Mouse (Mus musculus) left cerebral cortex, adult 2 months (tissue): ENCODE results near the gene Zfp524. TPM values are rescaled to one million over a fixed set of nuclear protein-coding genes. Genes with fewer than 3 reads are reported as not detected.

Source experiments
- DNase-seq, 2 experiments: peaks; one replicate each; pipeline ENCODE4 v3.0.0; 2021 to 2022; ENCODE audit warnings: low spot score in 2 of 2, mixed read lengths in 1 of 2; ENCODE audit errors: extremely low spot score in 1 of 2
- H3K27ac ChIP-seq: fragments of 200-600 bp; 2 replicates; pipeline ENCODE4 v1.8.1; 2022
- H3K4me3 ChIP-seq: fragments of 200-600 bp; 2 replicates; pipeline ENCODE4 v1.8.1; 2022
- CTCF ChIP-seq: fragments of 200-600 bp; IDR thresholded peaks from 2 replicates; pipeline ENCODE4 v1.8.1; 2022; ENCODE audit warnings: antibody characterized with exemption, mild to moderate bottlenecking, moderate library complexity
- intact Hi-C: fragments of 180-260 bp; cut with DNase I; formaldehyde crosslinking; loops from one replicate; pipeline ENCODE4 v1.15.1; 2025
- total RNA-seq, 2 experiments: library from RNA; stranded (reverse); gene quantifications; 2 replicates each; pipeline ENCODE4 v1.2.3; 2021

Gene Zfp524
- total RNA-seq, 2 experiments from 2014 or later = 6.3 to 6.5 TPM

- intact Hi-C loops = loop anchor here (2.0 kb wide), 1 partner anchor 15 kb away; the partner anchor contains the start of genes Ccdc106 and Zfp865
- no peak for DNase-seq
- H3K4me3 ChIP-seq = no peak overlapping the region
- no peak for TF ChIP-seq CTCF
- no peak overlapping the region for H3K27ac ChIP-seq
Measured at GRCm38 (mm10) chr7:5036136-5036535, 21.9 kb downstream of the Zfp524 start.

GRCm38 (mm10) chr7:5037026-5037425 is 22.8 kb downstream of the Zfp524 start:
- no peak for TF ChIP-seq CTCF
- intact Hi-C loops = loop anchor here (2.0 kb wide), 1 partner anchor 16 kb away; the partner anchor contains the start of genes Ccdc106 and Zfp865
- Histone ChIP-seq H3K27ac (no peak overlapping the region), H3K4me3 (no peak overlapping the region)
- no peak for DNase-seq

- Histone ChIP-seq H3K4me3 (peak overlapping the region; percentile 70; the same call in 1 of the 2 replicates), H3K27ac (peak overlapping the region; percentile 97)
- no peak for DNase-seq
- intact Hi-C loops = loop anchor here (2.0 kb wide), 1 partner anchor 17 kb away; the partner anchor contains the start of genes Ccdc106 and Zfp865
- TF ChIP-seq CTCF = no peak
Measured at GRCm38 (mm10) chr7:5037467-5037866, 23.3 kb downstream of the Zfp524 start.

GRCm38 (mm10) chr7:5038109-5038732 is 24.0 kb downstream of the Zfp524 start, which contains the start of gene Zfp784:
TSS of gene Zfp784 (minus strand) at chr7:5038446.
- peak; percentile 90 to 93 for DNase-seq
- no peak; the same call in 1 of the 2 replicates for TF ChIP-seq CTCF
- H3K27ac ChIP-seq = peak within 1 kb of the TSS; percentile 97
- intact Hi-C loops = loop anchor here (2.0 kb wide), 1 partner anchor 23 kb away; the partner anchor contains the start of genes Fiz1, Gm44973 and Zfp524
- H3K4me3 ChIP-seq = peak within 1 kb of the TSS; percentile 70

GRCm38 (mm10) chr7:5038940-5039339 is 24.7 kb downstream of the Zfp524 start:
- TF ChIP-seq CTCF = no peak
- DNase-seq = no peak
- Histone ChIP-seq H3K27ac (peak overlapping the region; percentile 97; the same call in 1 of the 2 replicates), H3K4me3 (peak overlapping the region; percentile 70)
- intact Hi-C loops = loop anchor here (2.0 kb wide), 1 partner anchor 24 kb away; the partner anchor contains the start of genes Fiz1, Gm44973 and Zfp524

- intact Hi-C loops = no loop called here
- Histone ChIP-seq H3K27ac (no peak overlapping the region), H3K4me3 (no peak overlapping the region)
- no peak for TF ChIP-seq CTCF
- no peak for DNase-seq
Measured at GRCm38 (mm10) chr7:5044981-5045380, 30.8 kb downstream of the Zfp524 start.

- intact Hi-C loops = loop anchor here (2.0 kb wide), 1 partner anchor 103 kb away; no protein-coding TSS in a partner anchor
Measured at GRCm38 (mm10) chr7:5046112-5046511, 31.9 kb downstream of the Zfp524 start.

GRCm38 (mm10) chr7:5047313-5047712 is 33.1 kb downstream of the Zfp524 start:
- intact Hi-C loops = loop anchor here (2.0 kb wide), 1 partner anchor 105 kb away; no protein-coding TSS in a partner anchor
- Histone ChIP-seq H3K27ac (no peak overlapping the region), H3K4me3 (no peak overlapping the region)
- no peak for DNase-seq
- TF ChIP-seq CTCF = peak; percentile 52

More at GRCm38 (mm10) chr7:5046112-5046511, 31.9 kb downstream of the Zfp524 start:
- peak; percentile 25; the same call in 1 of the 2 replicates for TF ChIP-seq CTCF
- DNase-seq = no peak
- Histone ChIP-seq H3K27ac (no peak overlapping the region), H3K4me3 (no peak overlapping the region)

- peak; percentile 81 to 83 for DNase-seq
- intact Hi-C loops = loop anchor here (2.0 to 10.0 kb wide), 3 partner anchors 55 to 497 kb away; partner anchors contain the start of genes Shisa7 and Zfp579
- peak within 1 kb of the TSS; percentile 67 for H3K4me3 ChIP-seq
- TF ChIP-seq CTCF = no peak
- peak within 1 kb of the TSS; percentile 95 for H3K27ac ChIP-seq
Measured at GRCm38 (mm10) chr7:5051193-5052192, 37.3 kb downstream of the Zfp524 start, which contains the start of gene Zfp580. TSS of gene Zfp580 (plus strand) at chr7:5051538.

GRCm38 (mm10) chr7:5052438-5052837 is 38.2 kb downstream of the Zfp524 start:
- H3K4me3 ChIP-seq = peak overlapping the region; percentile 67
- intact Hi-C loops = loop anchor here (10.0 kb wide), 2 partner anchors 208 to 498 kb away; partner anchors contain the start of gene Shisa7
- H3K27ac ChIP-seq = peak overlapping the region; percentile 95
- no peak for DNase-seq
- no peak for TF ChIP-seq CTCF

GRCm38 (mm10) chr7:5052931-5053343 is 38.7 kb downstream of the Zfp524 start:
- peak in 1 of 2 experiments; percentile 32 for DNase-seq
- peak overlapping the region; percentile 95 for H3K27ac ChIP-seq
- intact Hi-C loops = loop anchor here (10.0 kb wide), 2 partner anchors 208 to 498 kb away; partner anchors contain the start of gene Shisa7

More at GRCm38 (mm10) chr7:5052931-5053343, 38.7 kb downstream of the Zfp524 start:
- peak overlapping the region; percentile 67 for H3K4me3 ChIP-seq
- no peak for TF ChIP-seq CTCF
